Mouse (Mus musculus) brain, embryonic 14.5 days (tissue): ENCODE measurements around the gene Fam71e2.

Experiments
- CTCF ChIP-seq: fragments of 200-500 bp; IDR thresholded peaks from 2 replicates; pipeline ENCODE4 v1.5.1; 2012; ENCODE audit warnings: inconsistent platforms, mild to moderate bottlenecking, moderate library complexity, borderline replicate concordance; ENCODE audit not compliant: insufficient read depth, insufficient read length; ENCODE audit errors: extremely low read depth
- POLR2A ChIP-seq: fragments of 200-500 bp; IDR thresholded peaks from 2 replicates; pipeline ENCODE4 v1.6.1; 2012; ENCODE audit warnings: mild to moderate bottlenecking, inconsistent platforms, borderline replicate concordance; ENCODE audit not compliant: poor library complexity, insufficient read depth, insufficient read length, severe bottlenecking; ENCODE audit errors: extremely low read depth

GRCm38 (mm10) chr7:4783667-4784268 is 12.7 kb upstream of the Fam71e2 start:
- TF ChIP-seq POLR2A (no peak), CTCF (no peak)
